Mouse (Mus musculus): ENCODE data around the gene Insyn1.

DNA sequence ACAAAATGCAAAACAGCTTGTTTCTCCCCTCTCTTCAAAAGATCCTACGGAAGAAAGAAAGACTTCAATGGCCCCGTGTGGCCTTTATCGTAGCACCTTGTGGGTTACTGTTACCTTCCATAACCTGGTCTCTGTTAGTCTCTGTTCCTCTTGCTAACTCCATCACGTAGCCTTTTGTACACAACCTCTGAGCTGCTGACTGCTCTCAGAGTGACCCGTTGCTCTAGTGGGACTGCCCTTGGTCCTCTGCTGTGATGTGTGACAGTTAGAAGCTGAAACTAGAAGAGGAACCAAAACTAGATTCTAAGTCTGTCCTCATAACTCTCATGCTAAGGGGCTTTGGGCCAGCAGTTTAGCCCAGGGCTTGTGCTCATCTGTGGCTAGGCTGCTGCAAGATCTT is 22.0 kb downstream of the Insyn1 start:
- TF ChIP-seq CTCF (IDR thresholded peaks at IDR 0.05; ENCODE audit: extremely low read depth, insufficient read depth, low read length) (no peak), POLR2A (IDR thresholded peaks at IDR 0.05; ENCODE audit: extremely low read depth, insufficient read depth, low read length) (no peak)
